Mouse (Mus musculus): ENCODE measurements around the gene Ints6. TPM values are rescaled to one million over a fixed set of nuclear protein-coding genes. Genes with fewer than 3 reads are reported as not detected.
A peak's percentile ranks its signal among the peaks of the same experiment; 100 is the strongest.

Ints6 gene
- polyA plus RNA-seq, 1 experiment from 2014 or later: 22.5 TPM

DNA sequence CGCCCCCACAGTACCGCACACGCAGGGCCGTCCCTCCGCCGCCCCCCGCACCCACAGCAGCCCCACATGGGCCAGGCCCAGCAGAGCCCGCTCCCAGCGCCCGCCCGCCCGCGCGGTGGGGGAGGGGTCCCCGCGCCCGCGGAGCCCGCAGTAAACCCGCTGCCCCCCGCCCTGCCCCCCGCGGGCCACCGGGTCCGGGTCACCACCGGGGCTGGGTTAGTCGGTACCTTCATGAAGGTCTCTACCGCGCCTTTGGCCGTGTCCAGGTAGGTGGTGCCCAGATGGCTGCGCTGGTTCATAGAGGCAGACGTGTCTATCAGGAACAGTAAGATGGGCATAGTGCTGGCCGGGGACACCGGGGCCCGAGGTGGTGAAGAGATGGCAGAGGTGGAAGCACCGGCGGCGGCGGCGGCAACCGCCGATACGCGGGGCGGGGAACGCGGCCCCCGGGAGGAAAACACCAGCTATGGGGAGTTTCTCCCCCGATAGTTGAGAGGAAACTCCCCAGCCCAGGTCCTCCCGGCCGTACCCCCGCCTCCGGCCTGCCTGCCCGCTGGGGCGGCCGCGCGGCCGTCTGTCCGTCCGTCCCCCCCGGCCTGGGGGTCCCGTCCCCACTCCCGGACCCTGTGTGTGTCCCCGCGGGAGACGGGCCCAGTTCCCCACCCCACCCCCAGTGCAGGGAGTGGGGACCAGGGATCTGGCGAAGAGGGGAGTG is 491 bp downstream of the Ints6 start:
- peak overlapping the region; percentile 97 for H3K27ac ChIP-seq (ENCODE audit: low read depth, low read length)
- peaks cover 10% of the 10 kb centered on the region for H3K4me1 ChIP-seq (ENCODE audit: control insufficient read depth, insufficient read depth, low read length)
- peaks cover 3% of the 10 kb centered on the region; the same call in 1 of the 2 replicates for H3K27me3 ChIP-seq (ENCODE audit: control insufficient read depth, insufficient read depth, low read length)
- H3K9ac ChIP-seq (replicated peaks; ENCODE audit: low read depth, low read length): peak overlapping the region; percentile 94
- under 1% methylated on average over 40 of the region's 68 CpGs for WGBS
- ATAC-seq (ENCODE audit: low read depth): peak; percentile 58
- H3K9me3 ChIP-seq (ENCODE audit: control insufficient read depth, low read length): no peaks in the 10 kb centered on the region
- H3K4me2 ChIP-seq (ENCODE audit: low read depth, low read length): peak overlapping the region; percentile 72
- H3K4me3 ChIP-seq (ENCODE audit: low read depth, low read length): peak overlapping the region; percentile 79
- H3K36me3 ChIP-seq (ENCODE audit: control insufficient read depth, insufficient read depth, low read length): peaks cover 4% of the 10 kb centered on the region; the same call in 1 of the 2 replicates

DNA sequence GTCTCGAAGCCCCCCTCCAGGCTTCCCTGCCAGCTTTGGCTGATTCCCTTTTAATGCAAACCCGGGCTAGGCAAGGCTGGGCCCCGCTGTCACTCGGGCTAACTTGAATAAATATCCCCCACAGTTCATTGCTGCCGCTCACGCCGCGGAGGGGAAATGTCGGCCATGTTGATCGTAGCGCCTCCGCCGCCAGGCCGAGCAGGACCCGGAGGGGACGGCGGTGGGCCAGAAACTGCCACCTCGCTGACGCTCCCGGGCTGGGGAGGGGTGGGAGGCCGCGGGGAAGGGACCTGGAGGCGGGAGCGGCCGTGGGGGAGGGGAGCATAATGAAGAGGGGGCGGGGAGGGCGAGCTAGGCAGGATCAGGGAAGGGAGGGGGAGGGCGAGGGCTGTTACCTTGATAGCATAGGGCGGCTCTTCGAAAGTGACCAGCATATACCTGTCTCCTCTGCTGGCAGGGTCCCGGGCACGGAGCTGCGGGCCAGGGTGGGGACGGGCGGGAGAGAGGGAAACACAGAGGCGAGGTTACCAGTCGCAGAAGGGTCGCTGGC is 1.1 kb downstream of the Ints6 start:
- Histone ChIP-seq H3K9me3 (ENCODE audit: control insufficient read depth, low read length) (no peaks in the 10 kb centered on the region), H3K36me3 (ENCODE audit: control insufficient read depth, insufficient read depth, low read length) (peaks cover 4% of the 10 kb centered on the region; the same call in 1 of the 2 replicates), H3K4me3 (ENCODE audit: low read depth, low read length) (peak overlapping the region; percentile 79), H3K27ac (ENCODE audit: low read depth, low read length) (peak overlapping the region; percentile 97), H3K27me3 (ENCODE audit: control insufficient read depth, insufficient read depth, low read length) (peaks cover 3% of the 10 kb centered on the region; the same call in 1 of the 2 replicates), H3K4me1 (ENCODE audit: control insufficient read depth, insufficient read depth, low read length) (peaks cover 10% of the 10 kb centered on the region), H3K4me2 (ENCODE audit: low read depth, low read length) (peak overlapping the region; percentile 72), H3K9ac (replicated peaks; ENCODE audit: low read depth, low read length) (peak overlapping the region; percentile 94)
- WGBS: under 1% methylated on average over 36 of the region's 38 CpGs
- peak; percentile 41 for ATAC-seq (ENCODE audit: low read depth)

DNA sequence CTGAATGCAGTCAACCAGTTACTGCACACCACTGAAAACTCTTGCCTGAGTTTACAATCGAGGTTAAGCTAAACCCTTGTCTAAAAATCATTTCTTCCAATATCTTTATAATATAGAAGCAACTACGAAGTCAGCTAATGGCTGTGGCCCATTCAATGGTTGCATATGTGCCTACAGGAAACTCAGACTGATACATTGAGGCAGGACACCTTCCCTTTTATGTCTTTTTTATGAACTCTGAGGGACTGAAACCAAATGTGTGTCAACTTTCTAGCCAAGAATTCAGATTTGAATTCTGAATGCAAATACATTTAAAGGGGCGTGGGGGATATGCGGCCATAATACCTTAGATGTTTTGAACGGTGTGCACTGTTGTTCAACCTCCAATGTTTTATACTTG is 2.3 kb downstream of the Ints6 start:
- H3K9ac ChIP-seq (replicated peaks; ENCODE audit: low read depth, low read length): no peak overlapping the region
- no peak for ATAC-seq (ENCODE audit: low read depth)
- no peaks in the 10 kb centered on the region for H3K9me3 ChIP-seq (ENCODE audit: control insufficient read depth, low read length)
- 98% methylated on average over 5 of the region's 5 CpGs for WGBS
- H3K4me1 ChIP-seq (ENCODE audit: control insufficient read depth, insufficient read depth, low read length): peaks cover 10% of the 10 kb centered on the region
- H3K4me2 ChIP-seq (ENCODE audit: low read depth, low read length): no peak overlapping the region
- H3K4me3 ChIP-seq (ENCODE audit: low read depth, low read length): no peak overlapping the region
- peaks cover 4% of the 10 kb centered on the region; the same call in 1 of the 2 replicates for H3K36me3 ChIP-seq (ENCODE audit: control insufficient read depth, insufficient read depth, low read length)
- H3K27ac ChIP-seq (ENCODE audit: low read depth, low read length): no peak overlapping the region
- H3K27me3 ChIP-seq (ENCODE audit: control insufficient read depth, insufficient read depth, low read length): peaks cover 3% of the 10 kb centered on the region; the same call in 1 of the 2 replicates

DNA sequence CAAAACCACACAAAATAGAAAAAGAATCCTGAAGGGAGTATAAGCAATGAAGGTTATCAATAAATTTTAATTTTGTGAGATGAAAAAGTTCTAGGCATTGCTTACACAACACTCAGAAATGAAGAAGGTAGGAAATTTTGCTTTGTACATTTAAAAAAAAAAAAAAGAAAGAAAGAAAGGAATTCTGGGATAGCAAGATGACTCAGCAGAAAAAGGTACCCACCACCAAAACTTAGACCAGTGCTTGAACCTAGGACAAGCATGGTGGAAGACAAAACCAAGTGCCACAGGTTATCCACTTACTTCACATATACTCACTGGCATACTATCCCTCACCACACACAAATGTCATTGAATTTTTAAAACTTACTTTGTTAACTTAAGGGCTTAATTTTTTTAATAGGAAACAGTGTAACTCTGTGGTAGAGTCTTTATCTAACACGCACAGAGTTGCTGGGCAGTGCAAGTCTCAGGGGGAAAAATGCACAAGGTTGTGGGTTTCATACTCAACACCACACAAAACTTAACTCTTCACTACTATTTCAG is 5.8 kb downstream of the Ints6 start:
- no peak overlapping the region for H3K9ac ChIP-seq (replicated peaks; ENCODE audit: low read depth, low read length)
- no peaks in the 10 kb centered on the region for H3K9me3 ChIP-seq (ENCODE audit: control insufficient read depth, low read length)
- peaks cover 5% of the 10 kb centered on the region; the same call in 1 of the 2 replicates for H3K4me1 ChIP-seq (ENCODE audit: control insufficient read depth, insufficient read depth, low read length)
- peaks cover 4% of the 10 kb centered on the region; the same call in 1 of the 2 replicates for H3K36me3 ChIP-seq (ENCODE audit: control insufficient read depth, insufficient read depth, low read length)
- H3K27ac ChIP-seq (ENCODE audit: low read depth, low read length): no peak overlapping the region
- H3K27me3 ChIP-seq (ENCODE audit: control insufficient read depth, insufficient read depth, low read length): no peaks in the 10 kb centered on the region
- no peak overlapping the region for H3K4me2 ChIP-seq (ENCODE audit: low read depth, low read length)
- no peak overlapping the region for H3K4me3 ChIP-seq (ENCODE audit: low read depth, low read length)
- ATAC-seq (ENCODE audit: low read depth): no peak
- 97% methylated on average over 1 of the region's 1 CpGs for WGBS

DNA sequence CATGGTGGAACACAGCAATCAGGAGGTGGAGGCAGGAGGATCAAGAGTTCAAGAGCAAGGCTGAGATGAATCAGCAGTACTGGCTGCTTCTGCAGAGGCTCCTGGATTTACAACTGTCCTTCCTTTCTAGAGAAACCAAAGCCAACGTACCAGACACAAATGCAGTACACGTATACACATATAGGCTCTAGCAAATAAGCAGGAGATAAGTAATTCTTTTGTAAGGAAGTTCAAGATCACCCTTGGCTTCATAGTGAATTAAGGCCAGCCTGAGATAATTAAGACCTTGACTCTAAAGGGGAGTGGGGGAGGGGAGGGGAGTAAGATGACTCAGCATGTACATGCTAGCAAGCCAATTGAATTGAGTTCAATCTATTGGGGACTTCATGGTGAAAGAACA is 9.5 kb downstream of the Ints6 start:
- Histone ChIP-seq H3K27ac (ENCODE audit: low read depth, low read length) (no peak overlapping the region), H3K36me3 (ENCODE audit: control insufficient read depth, insufficient read depth, low read length) (no peaks in the 10 kb centered on the region; the same call in 1 of the 2 replicates), H3K27me3 (ENCODE audit: control insufficient read depth, insufficient read depth, low read length) (no peaks in the 10 kb centered on the region), H3K4me1 (ENCODE audit: control insufficient read depth, insufficient read depth, low read length) (no peaks in the 10 kb centered on the region), H3K4me3 (ENCODE audit: low read depth, low read length) (no peak overlapping the region), H3K9me3 (ENCODE audit: control insufficient read depth, low read length) (no peaks in the 10 kb centered on the region), H3K4me2 (ENCODE audit: low read depth, low read length) (no peak overlapping the region), H3K9ac (replicated peaks; ENCODE audit: low read depth, low read length) (no peak overlapping the region)
- no peak for ATAC-seq (ENCODE audit: low read depth)
- 83% methylated on average over 2 of the region's 2 CpGs for WGBS

DNA sequence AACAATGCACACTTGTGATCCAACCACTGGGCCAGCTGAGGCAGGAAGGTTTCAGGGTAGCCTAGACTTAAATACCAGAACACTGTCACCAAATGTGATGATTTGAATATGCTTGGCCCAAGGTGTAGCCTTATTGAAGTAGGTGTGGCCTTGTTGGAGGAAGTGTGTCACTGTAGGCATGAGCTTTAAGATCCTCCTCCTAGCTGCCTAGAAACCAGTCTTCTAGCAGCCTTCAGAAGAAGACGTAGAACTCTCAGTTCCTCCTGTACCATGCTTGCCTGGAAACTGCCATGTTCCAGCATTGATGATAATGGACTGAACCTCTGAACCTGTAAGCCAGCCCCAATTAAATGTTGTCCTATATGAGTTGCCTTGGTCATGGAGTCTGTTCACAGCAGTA is 25.3 kb downstream of the Ints6 start:
- ATAC-seq (ENCODE audit: low read depth): no peak
- WGBS: 97% methylated on average over 1 of the region's 1 CpGs
- no peak overlapping the region for H3K9ac ChIP-seq (replicated peaks; ENCODE audit: low read depth, low read length)

DNA sequence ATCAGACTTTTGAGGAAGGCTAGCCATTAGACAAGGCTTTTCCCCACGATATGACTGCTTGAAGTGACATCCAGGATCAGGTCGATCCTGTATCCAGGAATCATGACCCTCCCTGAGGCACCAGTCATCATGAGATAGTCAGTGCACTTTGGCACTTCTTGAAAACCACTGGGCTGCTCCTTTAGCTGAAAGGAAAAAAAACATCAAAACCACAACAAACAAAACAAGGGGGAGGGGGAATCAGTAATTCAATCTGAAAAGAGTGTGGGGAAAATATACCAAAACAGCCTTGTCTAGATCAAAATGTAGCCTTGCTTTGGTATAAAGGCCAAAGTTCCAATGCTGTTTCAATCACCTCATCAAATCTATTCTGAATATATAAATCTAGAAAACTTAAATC is 27.3 kb downstream of the Ints6 start:
- no peak overlapping the region for H3K27ac ChIP-seq (ENCODE audit: low read depth, low read length)
- no peaks in the 10 kb centered on the region for H3K4me1 ChIP-seq (ENCODE audit: control insufficient read depth, insufficient read depth, low read length)
- ATAC-seq (ENCODE audit: low read depth): no peak
- no peak overlapping the region for H3K4me3 ChIP-seq (ENCODE audit: low read depth, low read length)
- no peak overlapping the region for H3K4me2 ChIP-seq (ENCODE audit: low read depth, low read length)
- H3K27me3 ChIP-seq (ENCODE audit: control insufficient read depth, insufficient read depth, low read length): no peaks in the 10 kb centered on the region
- H3K9me3 ChIP-seq (ENCODE audit: control insufficient read depth, low read length): no peaks in the 10 kb centered on the region
- no peaks in the 10 kb centered on the region for H3K36me3 ChIP-seq (ENCODE audit: control insufficient read depth, insufficient read depth, low read length)
- H3K9ac ChIP-seq (replicated peaks; ENCODE audit: low read depth, low read length): no peak overlapping the region
- whole genome bisulfite sequencing: 76% methylated on average over 2 of the region's 2 CpGs

More for the DNA sequence above, 25.3 kb downstream of the Ints6 start:
- H3K4me1 ChIP-seq (ENCODE audit: control insufficient read depth, insufficient read depth, low read length): no peaks in the 10 kb centered on the region
- H3K27me3 ChIP-seq (ENCODE audit: control insufficient read depth, insufficient read depth, low read length): no peaks in the 10 kb centered on the region
- no peak overlapping the region for H3K4me3 ChIP-seq (ENCODE audit: low read depth, low read length)
- H3K4me2 ChIP-seq (ENCODE audit: low read depth, low read length): no peak overlapping the region
- no peaks in the 10 kb centered on the region for H3K36me3 ChIP-seq (ENCODE audit: control insufficient read depth, insufficient read depth, low read length)
- H3K9me3 ChIP-seq (ENCODE audit: control insufficient read depth, low read length): no peaks in the 10 kb centered on the region
- H3K27ac ChIP-seq (ENCODE audit: low read depth, low read length): no peak overlapping the region

DNA sequence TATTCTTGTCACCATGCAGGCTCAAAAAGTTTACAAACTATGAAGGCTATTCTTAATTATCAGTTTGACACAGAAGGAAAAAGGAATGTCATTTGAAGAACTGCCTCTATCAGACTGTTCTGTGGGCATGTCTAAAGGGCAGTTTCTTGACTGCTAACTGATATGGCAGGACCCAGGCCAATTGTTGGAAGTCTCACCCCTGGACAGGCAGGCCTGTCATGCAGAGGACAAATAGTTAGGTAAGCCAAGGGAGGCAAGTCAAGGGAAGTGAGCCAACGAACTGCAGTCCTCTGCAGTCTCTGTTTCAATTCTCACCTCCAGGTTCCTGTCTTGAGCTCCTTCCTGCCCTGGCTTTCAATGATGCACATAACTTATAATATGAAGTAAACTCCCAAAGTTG is 29.1 kb downstream of the Ints6 start:
- no peak for ATAC-seq (ENCODE audit: low read depth)
- H3K9ac ChIP-seq (replicated peaks; ENCODE audit: low read depth, low read length): no peak overlapping the region
- no peaks in the 10 kb centered on the region for H3K27me3 ChIP-seq (ENCODE audit: control insufficient read depth, insufficient read depth, low read length)
- no peaks in the 10 kb centered on the region for H3K9me3 ChIP-seq (ENCODE audit: control insufficient read depth, low read length)
- WGBS: 75% methylated on average over 1 of the region's 1 CpGs
- H3K4me3 ChIP-seq (ENCODE audit: low read depth, low read length): no peak overlapping the region
- no peak overlapping the region for H3K4me2 ChIP-seq (ENCODE audit: low read depth, low read length)
- no peaks in the 10 kb centered on the region for H3K4me1 ChIP-seq (ENCODE audit: control insufficient read depth, insufficient read depth, low read length)
- H3K36me3 ChIP-seq (ENCODE audit: control insufficient read depth, insufficient read depth, low read length): no peaks in the 10 kb centered on the region
- H3K27ac ChIP-seq (ENCODE audit: low read depth, low read length): no peak overlapping the region

DNA sequence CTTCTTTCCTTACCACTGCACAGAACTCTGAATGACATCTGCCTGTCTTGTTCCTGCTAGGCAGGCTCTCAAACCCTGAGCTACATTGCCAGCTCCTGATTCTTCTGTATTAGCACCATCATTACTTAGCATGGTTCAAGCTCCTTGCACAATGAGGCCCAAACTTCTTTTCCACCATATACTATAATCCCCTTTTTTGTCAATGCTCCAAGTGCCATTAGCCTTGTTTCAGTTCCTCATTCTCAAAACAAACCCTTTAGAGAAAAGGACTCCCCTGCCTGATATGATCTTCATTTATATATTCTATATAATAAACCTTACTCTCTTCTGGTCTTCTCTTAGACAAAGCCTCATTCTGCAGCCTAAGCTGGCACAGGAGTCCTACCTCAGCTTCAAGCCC is 36.4 kb downstream of the Ints6 start:
- Histone ChIP-seq H3K36me3 (ENCODE audit: control insufficient read depth, insufficient read depth, low read length) (no peaks in the 10 kb centered on the region), H3K9ac (replicated peaks; ENCODE audit: low read depth, low read length) (no peak overlapping the region), H3K27me3 (ENCODE audit: control insufficient read depth, insufficient read depth, low read length) (no peaks in the 10 kb centered on the region), H3K9me3 (ENCODE audit: control insufficient read depth, low read length) (no peaks in the 10 kb centered on the region), H3K4me1 (ENCODE audit: control insufficient read depth, insufficient read depth, low read length) (no peaks in the 10 kb centered on the region), H3K4me2 (ENCODE audit: low read depth, low read length) (no peak overlapping the region), H3K4me3 (ENCODE audit: low read depth, low read length) (no peak overlapping the region), H3K27ac (ENCODE audit: low read depth, low read length) (no peak overlapping the region)
- ATAC-seq (ENCODE audit: low read depth): no peak
